Mouse (Mus musculus) left cerebral cortex, postnatal 36 days (tissue): Measurements from ENCODE around the gene Gm8257. TPM values are rescaled to one million over a fixed set of nuclear protein-coding genes. Genes with fewer than 3 reads are reported as not detected.
"Not testable (repeated sequence)": the region's sequence is repeated elsewhere in the genome, so short reads cannot be mapped to it uniquely, and the experiment has no call there.

ENCODE experiments used
- DNase-seq, 2 experiments: peaks; one replicate each; pipeline ENCODE4 v3.0.0; 2021 to 2022; ENCODE audit warnings: low spot score in 2 of 2, mixed read lengths in 1 of 2
- intact Hi-C: fragments of 180-260 bp; cut with DNase I; formaldehyde crosslinking; loops from one replicate; pipeline ENCODE4 v1.15.1; 2025
- total RNA-seq, 2 experiments: library from RNA; stranded (reverse); gene quantifications; 2 replicates each; pipeline ENCODE4 v1.2.3; 2021

Gene Gm8257
- not detected for total RNA-seq

- intact Hi-C loops, DNase-seq: not testable (repeated sequence)
These were observed at the start of gene Gm8257 for GRCm38 (mm10) chr14:44706356-44706755. Gene Gm8257 (minus strand): TSS chr14:44706456.

DNA sequence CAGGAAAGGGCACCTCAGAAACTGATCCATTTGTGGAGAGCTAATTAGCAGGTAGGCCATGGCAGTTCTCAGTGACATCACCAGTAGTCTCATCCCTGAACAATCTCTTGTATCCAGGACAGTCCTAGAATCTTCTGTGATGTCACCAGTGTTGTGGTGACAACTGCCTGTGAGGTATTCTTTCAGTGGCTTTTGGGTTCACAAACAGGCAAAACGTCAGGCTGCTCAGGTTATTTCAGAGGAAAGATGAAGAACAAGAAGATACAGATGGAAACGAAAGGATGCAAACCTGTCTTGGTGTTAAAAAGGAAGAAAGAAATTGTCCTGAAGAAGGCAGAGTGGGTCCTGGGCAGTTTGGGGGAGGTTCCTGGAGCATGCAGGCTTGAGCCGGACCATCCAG lies 44.0 kb upstream of the Gm8257 start, which contains the start of gene Gm8267:
Gm8267 (minus strand) TSS at position 101 of the 400 bp plus-strand sequence.
- no peak for DNase-seq
- intact Hi-C loops, result no loop called here

- intact Hi-C loops, DNase-seq: not testable (repeated sequence)
These were observed 36.5 kb upstream of the Gm8257 start for GRCm38 (mm10) chr14:44742789-44743188.

DNA sequence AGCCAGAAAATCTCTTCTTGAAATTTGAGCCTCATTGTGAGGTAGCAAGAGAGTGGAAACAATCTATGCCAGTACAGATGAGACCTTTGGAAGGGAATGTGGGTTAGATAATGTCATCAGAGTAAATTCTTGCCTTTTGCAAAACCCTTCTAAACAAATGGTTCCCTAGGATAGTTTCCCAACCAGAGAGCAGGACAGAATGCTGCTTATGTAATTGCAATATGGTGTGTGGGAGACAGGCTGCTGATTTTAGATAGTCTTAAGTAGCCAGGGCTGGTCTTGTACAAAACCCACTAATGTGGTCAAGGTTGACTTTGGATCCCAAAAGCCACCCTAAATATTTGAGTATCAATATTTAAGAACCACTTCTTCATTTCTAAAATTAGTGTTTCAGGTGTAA lies 24.5 kb upstream of the Gm8257 start:
- peak; percentile 5 to 10 for DNase-seq
- intact Hi-C loops, result not testable (repeated sequence)

DNA sequence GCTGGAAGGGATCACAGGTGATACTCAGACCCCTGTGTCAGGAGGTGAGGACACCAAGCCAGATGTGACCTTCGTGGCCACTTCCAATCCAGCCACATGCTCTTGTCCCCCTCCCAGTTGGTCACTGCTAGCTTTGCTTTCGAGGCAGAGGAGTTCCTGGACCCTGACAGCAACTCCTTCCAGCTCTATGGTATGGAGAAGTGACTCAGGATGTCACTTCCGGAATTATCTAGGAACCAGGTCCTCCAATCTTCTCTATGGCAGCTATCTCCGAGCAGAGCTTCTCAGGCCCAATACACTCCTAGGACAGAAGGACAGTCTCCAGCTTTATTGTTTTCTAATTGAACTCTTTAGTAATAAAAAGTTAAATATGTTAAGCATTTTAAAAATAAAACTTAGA lies 78.5 kb downstream of the Gm8257 start, which contains the start of gene Gm5624:
Gm5624 (minus strand) TSS at position 202 of the 400 bp plus-strand sequence.
- DNase-seq, intact Hi-C loops: not testable (repeated sequence)

Other genes starting within 250 kb of the Gm8257 start
- not detected for gene BC061237, start 214.0 kb downstream of the Gm8257 start, total RNA-seq
- gene Gm17093, start 188.2 kb downstream of the Gm8257 start, total RNA-seq, result not detected
- gene Gm8247, start 123.3 kb downstream of the Gm8257 start, total RNA-seq, result not detected
- not detected for gene Gm5624, start 78.5 kb downstream of the Gm8257 start, total RNA-seq
- gene Gm8267, start 43.9 kb upstream of the Gm8257 start, total RNA-seq, result not detected
- gene Ptgdr, start 152.9 kb upstream of the Gm8257 start, total RNA-seq, result under 1 TPM; 0.45 to 0.49 TPM